Mouse (Mus musculus): Measurements from ENCODE around the gene Susd5. TPM values are rescaled to one million over a fixed set of nuclear protein-coding genes. Genes with fewer than 3 reads are reported as not detected.

The Susd5 gene
- 1 to 10 TPM; 2.2 to 3.2 (median 2.7) TPM for total RNA-seq (2022)

- DNase-seq (ENCODE audit: low spot score in 2 of 2), result no peak
Measured at GRCm38 (mm10) chr9:114057090-114057796, at the start of gene Susd5. Susd5 (plus strand) TSS chr9:114057140.

DNA sequence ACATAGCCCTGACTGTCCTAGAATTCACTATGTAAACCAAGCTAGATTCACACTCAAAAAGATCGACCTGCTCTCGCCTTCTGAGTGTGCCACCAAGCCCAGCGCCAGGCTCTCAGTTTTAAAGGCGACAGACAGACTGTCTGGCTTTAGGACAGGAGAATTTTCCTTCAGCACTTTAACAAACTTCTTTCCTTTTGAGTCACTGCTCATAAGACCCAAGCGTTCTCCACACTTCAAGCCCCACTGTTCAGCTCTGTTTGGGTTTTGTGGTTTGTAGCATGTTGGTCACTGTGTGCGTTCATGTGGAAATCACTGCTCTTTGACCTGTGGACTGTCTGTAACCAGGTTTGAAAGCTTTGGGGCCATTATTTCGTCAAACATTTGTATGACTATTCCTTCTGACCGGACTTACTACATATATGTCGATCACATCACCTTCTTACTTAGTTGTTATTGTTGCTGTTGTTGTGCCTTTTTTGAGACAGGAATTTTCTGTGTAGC is 49.0 kb upstream of the Susd5 start:
- DNase-seq (ENCODE audit: low spot score in 2 of 2), result no peak

GRCm38 (mm10) chr9:114009526-114009925 is 47.4 kb upstream of the Susd5 start:
- no peak for DNase-seq (ENCODE audit: low spot score in 2 of 2)

GRCm38 (mm10) chr9:114011203-114011602 is 45.7 kb upstream of the Susd5 start:
- no peak for DNase-seq (ENCODE audit: low spot score in 2 of 2)

DNA sequence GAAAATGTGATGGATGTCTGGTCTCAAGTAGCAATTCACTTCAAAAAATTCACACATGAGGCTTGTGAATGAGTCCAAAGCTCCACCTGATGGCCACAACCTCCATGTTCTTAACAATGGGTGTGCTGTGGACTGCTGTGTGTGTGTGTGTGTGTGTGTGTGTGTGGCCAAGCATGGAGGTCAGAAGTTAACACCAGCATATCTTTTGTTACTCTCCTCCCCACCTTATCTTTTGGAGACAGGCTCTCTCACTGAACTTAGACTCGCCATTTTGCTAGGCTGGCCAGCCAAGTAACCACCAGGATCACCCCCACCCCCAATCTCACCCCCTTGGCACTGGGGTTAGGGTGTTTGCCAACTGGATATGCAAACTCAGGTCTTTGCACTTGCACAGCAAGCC is 42.9 kb upstream of the Susd5 start:
- no peak for DNase-seq (ENCODE audit: low spot score in 2 of 2)

DNA sequence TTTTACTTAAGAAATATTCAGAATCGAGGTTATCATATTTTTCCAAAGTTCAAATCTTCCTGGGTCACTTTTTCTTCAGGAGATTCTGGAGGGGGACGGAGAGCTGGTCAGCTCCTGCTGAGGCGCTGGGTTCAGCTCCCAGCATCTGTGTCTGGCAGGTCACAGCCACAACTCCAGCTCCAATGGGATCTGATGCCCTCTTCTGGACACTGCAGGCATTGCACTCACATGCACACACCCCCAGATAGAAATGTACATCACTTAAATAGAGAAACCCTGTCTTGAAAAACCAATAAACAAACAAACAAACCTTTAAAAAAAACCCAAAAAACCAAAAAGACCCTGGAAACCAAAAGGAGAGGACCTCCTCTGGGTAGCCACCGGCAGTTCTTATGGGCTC is 41.2 kb upstream of the Susd5 start:
- no peak for DNase-seq (ENCODE audit: low spot score in 2 of 2)

- DNase-seq (ENCODE audit: low spot score in 2 of 2), result no peak
Measured at GRCm38 (mm10) chr9:114016402-114016801, 40.5 kb upstream of the Susd5 start.

- DNase-seq (ENCODE audit: low spot score in 2 of 2), result no peak
Measured at GRCm38 (mm10) chr9:114019012-114019762, 37.8 kb upstream of the Susd5 start.

DNA sequence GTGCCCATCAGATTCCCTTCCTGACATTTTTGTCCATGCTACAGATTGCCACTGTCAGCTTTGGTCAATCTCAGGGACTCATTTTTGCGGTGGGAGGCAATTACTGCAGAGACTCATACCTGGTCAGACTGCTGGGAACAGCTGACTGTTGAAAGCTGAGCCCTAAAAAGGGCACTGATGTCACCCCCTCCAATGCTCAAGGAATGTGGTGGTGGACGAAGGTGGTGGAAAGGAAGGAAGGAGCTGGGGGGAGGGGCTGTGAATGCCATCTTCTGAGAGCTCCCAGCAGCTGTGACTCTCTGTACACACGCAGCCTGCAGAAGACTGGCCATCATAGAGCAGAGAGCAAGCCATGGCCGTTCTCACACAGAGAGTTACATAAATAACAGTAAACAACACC is 34.8 kb upstream of the Susd5 start:
- no peak for DNase-seq (ENCODE audit: low spot score in 2 of 2)

DNA sequence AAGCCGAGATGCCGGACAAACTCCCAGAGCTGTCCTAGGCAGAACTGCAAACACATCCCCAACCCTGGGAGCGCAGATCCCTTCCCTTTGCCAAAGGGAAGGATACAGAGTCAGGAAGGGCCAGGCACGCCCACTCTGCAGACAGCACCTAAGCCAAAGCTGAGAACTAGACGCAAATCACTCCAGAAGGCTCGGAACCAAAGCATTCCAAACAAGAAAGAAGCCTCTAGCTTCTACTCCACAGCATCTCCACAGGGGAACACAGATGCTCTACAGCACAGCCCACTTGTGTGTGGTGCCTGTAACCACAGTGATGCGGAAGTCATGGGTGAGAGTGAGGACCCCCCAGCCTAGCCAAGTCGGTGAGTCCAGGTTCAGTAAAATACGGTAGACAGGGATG is 31.8 kb upstream of the Susd5 start:
- DNase-seq (ENCODE audit: low spot score in 2 of 2), result no peak

DNA sequence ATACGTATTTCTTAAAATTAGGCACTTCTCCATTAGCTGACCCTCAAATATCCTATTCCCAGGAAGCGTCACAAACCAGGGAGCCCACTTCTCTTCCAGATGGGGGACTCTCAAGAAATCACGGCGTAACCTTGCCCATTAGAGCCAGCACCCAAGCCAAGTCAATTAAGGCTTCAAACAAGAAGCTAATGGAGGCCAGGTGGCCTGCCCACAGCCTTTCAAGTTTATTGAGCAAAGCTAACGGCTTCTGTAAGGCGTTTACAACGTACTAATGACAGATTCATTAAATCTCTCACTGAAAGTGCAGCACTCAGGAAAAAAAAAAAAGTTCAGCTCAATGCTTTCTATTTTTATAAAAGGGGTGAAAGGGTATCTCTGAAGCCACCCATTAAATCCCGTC is 31.1 kb upstream of the Susd5 start:
- no peak for DNase-seq (ENCODE audit: low spot score in 2 of 2)

DNA sequence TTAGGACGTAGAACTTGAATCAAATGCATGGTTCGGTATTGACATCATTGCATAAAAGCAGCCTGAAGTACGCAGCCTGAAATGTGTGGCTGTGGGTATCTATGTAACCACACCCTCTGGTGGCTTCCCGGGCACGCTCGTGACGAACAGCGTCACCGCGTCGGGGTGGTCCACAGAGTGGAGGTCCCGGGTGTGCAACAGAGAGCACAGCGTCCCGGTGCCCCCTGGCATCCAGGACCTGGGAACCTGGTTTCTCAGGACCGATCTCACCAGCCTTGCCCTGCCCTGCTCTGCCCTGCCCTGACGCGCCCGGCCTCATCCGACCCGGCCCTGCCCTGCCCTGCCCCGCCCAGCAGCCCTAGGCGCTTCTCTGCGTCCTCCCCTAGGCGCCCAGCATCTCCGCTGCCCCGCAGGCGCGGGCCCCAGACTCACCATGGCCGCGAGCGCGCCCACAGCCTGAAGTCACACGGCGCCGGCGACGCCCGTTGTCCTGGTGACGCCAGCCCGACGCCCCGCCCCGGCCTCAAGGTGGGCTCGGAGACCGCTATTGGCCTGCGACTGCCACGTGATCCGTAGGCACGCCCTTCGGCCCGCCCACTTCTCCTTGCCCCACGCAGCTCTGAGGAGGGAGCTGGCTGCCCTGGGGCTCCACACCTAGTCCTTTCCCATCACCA is 30.5 kb upstream of the Susd5 start:
- peak; percentile 83 for DNase-seq (ENCODE audit: low spot score in 2 of 2)

- DNase-seq (ENCODE audit: low spot score in 2 of 2), result no peak
Measured at GRCm38 (mm10) chr9:114040945-114041344, 16.0 kb upstream of the Susd5 start.

GRCm38 (mm10) chr9:114042490-114042889 is 14.4 kb upstream of the Susd5 start:
- no peak for DNase-seq (ENCODE audit: low spot score in 2 of 2)

- no peak for DNase-seq (ENCODE audit: low spot score in 2 of 2)
Measured at GRCm38 (mm10) chr9:114044446-114044845, 12.5 kb upstream of the Susd5 start.

- DNase-seq (ENCODE audit: low spot score in 2 of 2), result no peak
Measured at GRCm38 (mm10) chr9:114046028-114046427, 10.9 kb upstream of the Susd5 start, which contains the start of gene Fbxl2. Fbxl2 (minus strand) TSS chr9:114046191.

DNA sequence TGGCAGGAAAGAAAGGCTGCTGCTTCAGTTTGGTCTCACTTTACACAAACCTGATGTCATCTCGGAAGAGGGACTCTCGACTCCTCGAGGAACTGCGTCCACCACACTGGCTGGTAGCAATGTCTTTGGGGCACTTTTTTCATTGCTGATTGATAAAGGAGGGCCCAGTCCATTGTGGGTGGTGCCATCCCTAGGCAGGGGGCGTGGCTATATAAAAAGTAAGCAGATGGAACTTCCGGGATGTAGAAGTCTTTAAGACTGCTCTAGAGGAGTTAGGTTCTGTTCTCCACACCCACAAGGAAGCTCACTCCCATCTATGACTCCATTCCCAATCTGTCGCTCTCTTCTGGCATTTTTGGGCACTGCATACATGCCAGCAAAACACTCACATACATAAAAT is 10.3 kb upstream of the Susd5 start:
- DNase-seq (ENCODE audit: low spot score in 2 of 2), result no peak

GRCm38 (mm10) chr9:114050106-114050505 is 6.8 kb upstream of the Susd5 start:
- DNase-seq (ENCODE audit: low spot score in 2 of 2), result no peak

DNA sequence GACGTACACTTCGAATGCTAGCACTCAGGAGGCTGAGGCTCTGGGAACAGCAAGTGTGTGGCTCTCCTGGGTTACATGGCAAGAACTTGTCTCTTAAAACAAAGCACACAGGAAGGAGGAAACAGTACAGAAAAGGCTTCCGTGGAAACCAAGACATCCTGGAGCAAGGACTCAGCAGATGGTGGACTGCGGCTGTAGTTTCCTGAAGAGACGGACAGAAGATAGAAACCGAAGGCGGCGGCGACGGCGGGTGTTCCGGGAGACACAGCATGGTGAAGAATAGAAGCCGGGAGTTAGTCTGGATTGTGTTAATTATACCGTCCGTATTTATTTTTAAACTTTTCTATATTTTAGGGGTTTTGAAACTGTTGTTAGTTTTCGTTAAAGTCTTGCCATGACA is 6.2 kb upstream of the Susd5 start:
- DNase-seq (ENCODE audit: low spot score in 2 of 2), result no peak

GRCm38 (mm10) chr9:114052031-114052430 is 4.9 kb upstream of the Susd5 start:
- DNase-seq (ENCODE audit: low spot score in 2 of 2), result no peak

GRCm38 (mm10) chr9:114052866-114053265 is 4.1 kb upstream of the Susd5 start:
- DNase-seq (ENCODE audit: low spot score in 2 of 2), result no peak

DNA sequence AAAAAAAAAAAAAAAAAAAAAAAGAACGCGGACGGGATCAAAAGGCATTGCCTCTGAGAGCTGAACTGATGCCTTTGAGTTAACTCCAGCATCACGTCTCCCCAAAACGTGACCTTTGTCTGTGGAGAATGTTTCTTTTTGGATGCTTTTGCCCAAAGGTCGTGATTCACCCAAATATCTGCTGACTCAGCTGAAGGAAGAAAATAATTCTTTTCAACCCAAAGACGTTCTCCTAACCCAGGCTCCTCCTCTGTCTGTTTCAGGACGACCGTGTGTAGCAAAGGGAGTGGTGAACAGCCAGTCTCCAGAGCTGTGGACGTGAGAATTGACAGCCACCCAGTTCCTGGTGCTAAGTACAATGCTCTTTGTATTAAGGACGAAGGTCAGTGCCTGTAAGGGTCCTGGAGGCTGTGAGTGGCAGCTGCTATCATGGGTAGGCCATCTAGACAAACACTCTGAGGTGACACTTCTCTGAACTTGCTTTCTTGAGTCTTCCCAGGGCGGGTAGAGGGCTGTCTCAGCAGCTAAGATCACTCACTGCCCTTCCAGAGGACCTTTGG is 11.6 kb downstream of the Susd5 start:
- DNase-seq (ENCODE audit: low spot score in 2 of 2), result no peak

Data from layer of hippocampus, adult 8-10 months (tissue).